Mouse (Mus musculus) CH12.LX (cell line): ENCODE results near the gene Xylt1. TPM values are rescaled to one million over a fixed set of nuclear protein-coding genes. Genes with fewer than 3 reads are reported as not detected.

Source experiments
- DNase-seq: peaks from one replicate; pipeline ENCODE4 v3.0.0-alpha.2; 2013; ENCODE audit errors: extremely low read depth
- H3K27ac ChIP-seq: 2 replicates; pipeline ENCODE4 v1.5.1; 2012; ENCODE audit warnings: low read depth, mild to moderate bottlenecking, control low read depth, moderate library complexity; ENCODE audit not compliant: insufficient read depth
- H3K27me3 ChIP-seq: replicated peaks from 2 replicates; pipeline ENCODE3; 2012; ENCODE audit warnings: inconsistent platforms
- H3K36me3 ChIP-seq, 2 experiments: replicated peaks in 1 of 2; 2 replicates each; pipeline versions ENCODE3 to v1.6.1; 2012; ENCODE audit warnings: inconsistent platforms in 1 of 2, low read length in 1 of 2, mild to moderate bottlenecking in 1 of 2, mixed read lengths in 1 of 2, moderate library complexity in 1 of 2; ENCODE audit not compliant: control insufficient read depth in 1 of 2, insufficient read depth in 1 of 2
- H3K4me1 ChIP-seq, 2 experiments: 2 replicates each; pipeline ENCODE4 v1.6.1; 2012; ENCODE audit warnings: inconsistent platforms in 1 of 2, moderate library complexity in 1 of 2; ENCODE audit not compliant: insufficient read depth in 2 of 2, control insufficient read depth in 1 of 2
- H3K4me2 ChIP-seq: 2 replicates; pipeline ENCODE4 v1.6.1; 2012; ENCODE audit warnings: low read depth, mild to moderate bottlenecking, control low read depth; ENCODE audit not compliant: poor library complexity, insufficient read depth, severe bottlenecking
- H3K4me3 ChIP-seq, 3 experiments: fragments of 150-350 bp in 1 of 3; sonication (generic) in 1 of 3; replicated peaks in 1 of 3; 2 replicates each; pipeline versions ENCODE3 to v1.5.1; 2011 to 2012; ENCODE audit warnings: low read depth in 2 of 3, low read length in 2 of 3, mild to moderate bottlenecking in 2 of 3, moderate library complexity in 2 of 3, control low read depth in 1 of 3, improper control_type of control experiment in 1 of 3, inconsistent platforms in 1 of 3, mixed read lengths in 1 of 3; ENCODE audit not compliant: poor library complexity in 1 of 3
- H3K79me2 ChIP-seq: replicated peaks from 2 replicates; pipeline ENCODE4 v1.6.1; 2012; ENCODE audit warnings: mild to moderate bottlenecking, moderate library complexity; ENCODE audit not compliant: control insufficient read depth, poor library complexity, insufficient read depth, severe bottlenecking; ENCODE audit errors: extremely low read depth
- H3K9ac ChIP-seq: 2 replicates; pipeline ENCODE4 v1.6.1; 2012; ENCODE audit warnings: low read depth, mild to moderate bottlenecking, control low read depth, moderate library complexity; ENCODE audit not compliant: insufficient read depth
- H3K9me3 ChIP-seq: replicated peaks from 2 replicates; pipeline ENCODE3; 2012; ENCODE audit warnings: low read length, inconsistent platforms, mixed read lengths
- BHLHE40 ChIP-seq: IDR thresholded peaks from 2 replicates; pipeline ENCODE4 v1.6.1; 2011; ENCODE audit warnings: mild to moderate bottlenecking, low read depth, low read length, improper control_type of control experiment
- CHD1 ChIP-seq: IDR thresholded peaks from 2 replicates; pipeline ENCODE4 v1.6.1; 2012; ENCODE audit warnings: low read depth, low read length, improper control_type of control experiment, inconsistent platforms
- CHD2 ChIP-seq: IDR thresholded peaks from 2 replicates; pipeline ENCODE4 v1.6.1; 2011; ENCODE audit warnings: low read length, improper control_type of control experiment
- CTCF ChIP-seq, 2 experiments: IDR thresholded peaks in 1 of 2; conservative IDR thresholded peaks in 1 of 2; 2 replicates each; pipeline ENCODE4 v1.5.1; 2011 to 2012; ENCODE audit warnings: low read depth in 2 of 2, low read length in 2 of 2, improper control_type of control experiment in 1 of 2, inconsistent platforms in 1 of 2, mild to moderate bottlenecking in 1 of 2, moderate library complexity in 1 of 2
- E2F4 ChIP-seq: IDR thresholded peaks from 2 replicates; pipeline ENCODE4 v1.6.1; 2011; ENCODE audit warnings: low read depth, low read length, improper control_type of control experiment; ENCODE audit not compliant: insufficient replicate concordance
- ELF1 ChIP-seq: IDR thresholded peaks from 2 replicates; pipeline ENCODE4 v1.6.1; 2014; ENCODE audit warnings: low read depth, mild to moderate bottlenecking, inconsistent platforms, low read length, improper control_type of control experiment
- EP300 ChIP-seq: IDR thresholded peaks from 2 replicates; pipeline ENCODE4 v1.6.1; 2011; ENCODE audit warnings: low read length, improper control_type of control experiment
- ETS1 ChIP-seq: conservative IDR thresholded peaks from 2 replicates; pipeline ENCODE4 v1.6.1; 2012; ENCODE audit warnings: low read depth, mild to moderate bottlenecking, inconsistent platforms, low read length, improper control_type of control experiment, moderate library complexity
- IRF4 ChIP-seq: IDR thresholded peaks from 2 replicates; pipeline ENCODE4 v1.6.1; 2014; ENCODE audit warnings: low read depth, mild to moderate bottlenecking, inconsistent platforms, low read length, improper control_type of control experiment
- MAFK ChIP-seq: IDR thresholded peaks from 2 replicates; pipeline ENCODE4 v1.6.1; 2011; ENCODE audit warnings: low read length, improper control_type of control experiment; ENCODE audit not compliant: insufficient replicate concordance
- MXI1 ChIP-seq: IDR thresholded peaks from 2 replicates; pipeline ENCODE4 v1.6.1; 2011; ENCODE audit warnings: mild to moderate bottlenecking, low read depth, low read length, improper control_type of control experiment
- NELFE ChIP-seq: IDR thresholded peaks from 2 replicates; pipeline ENCODE4 v1.6.1; 2011; ENCODE audit warnings: low read depth, low read length, improper control_type of control experiment
- RAD21 ChIP-seq: IDR thresholded peaks from 2 replicates; pipeline ENCODE4 v1.6.1; 2011; ENCODE audit warnings: low read depth, mild to moderate bottlenecking, low read length, improper control_type of control experiment, moderate library complexity
- SMC3 ChIP-seq: IDR thresholded peaks from 2 replicates; pipeline ENCODE4 v1.6.1; 2011; ENCODE audit warnings: low read depth, low read length, improper control_type of control experiment
- TBP ChIP-seq: conservative IDR thresholded peaks from 2 replicates; pipeline ENCODE4 v1.6.1; 2011; ENCODE audit warnings: low read depth, low read length, improper control_type of control experiment
- TCF12 ChIP-seq: IDR thresholded peaks from 2 replicates; pipeline ENCODE4 v1.6.1; 2014; ENCODE audit warnings: low read depth, mild to moderate bottlenecking, inconsistent platforms, low read length, improper control_type of control experiment
- UBTF ChIP-seq: IDR thresholded peaks from 2 replicates; pipeline ENCODE4 v1.6.1; 2012; ENCODE audit warnings: low read depth, mild to moderate bottlenecking, inconsistent platforms, low read length, improper control_type of control experiment, moderate library complexity
- dilution Hi-C: fragments of 300-500 bp; cut with MboI; formaldehyde crosslinking; loops from 2 replicates; pipeline ENCODE4 v1.14.3; 2020; ENCODE audit warnings: low sequenced_read_pairs; ENCODE audit not compliant: extremely low pct_unique_long_range_greater_than_20kb, extremely low pct_ligation_motif_present
- in situ Hi-C: fragments of 300-500 bp; cut with MboI; formaldehyde crosslinking; loops from 3 replicates; pipeline ENCODE4 v1.14.3; 2019; ENCODE audit warnings: low sequenced_read_pairs, low pct_ligation_motif_present, low pct_unique_long_range_greater_than_20kb, mixed read lengths
- polyA plus RNA-seq: library from polyadenylated mRNA; unstranded; fragments of >175 nt; gene quantifications from 2 replicates; pipeline ENCODE4 v1.2.1, GENCODE M21; 2012; ENCODE audit warnings: low read depth; ENCODE audit not compliant: insufficient read length
- total RNA-seq, 2 experiments: library from RNA; depleted of rRNA; stranded (reverse); fragments of 300-350 nt in 1 of 2; fragments of >200 nt in 1 of 2; gene quantifications; 2 replicates each; pipeline ENCODE4 v1.2.3; 2012 to 2014

Gene Xylt1
- total and polyA plus RNA-seq, 3 experiments: 0.38 to 0.84 (median 0.38) TPM

GRCm38 (mm10) chr7:117375886-117376309 lies 4.9 kb upstream of the Xylt1 start:
- Histone ChIP-seq H3K9me3 (peaks cover 5% of the 10 kb centered on the region), H3K4me1 (peaks cover 0 to 50% of the 10 kb centered on the region in 2 experiments; a peak in 2 of 4 replicates), H3K27me3 (peaks cover 23% of the 10 kb centered on the region), H3K4me3 (no peak overlapping the region), H3K79me2 (no peaks in the 10 kb centered on the region), H3K27ac (no peak overlapping the region), H3K4me2 (peak overlapping the region; percentile 73; the same call in 1 of the 2 replicates), H3K9ac (no peak overlapping the region), H3K36me3 (no peaks in the 10 kb centered on the region)
- dilution Hi-C loops (no loop called here), in situ Hi-C loops (no loop called here)
- peak; percentile 80 for DNase-seq
- no peak for TF ChIP-seq NELFE
- TF ChIP-seq RAD21: peak; percentile 64
- peak; percentile 70 for TF ChIP-seq IRF4
- no peak for TF ChIP-seq E2F4
- TF ChIP-seq CHD2: no peak
- TF ChIP-seq BHLHE40: peak; percentile 67
- TF ChIP-seq CTCF (conservative IDR thresholded peaks at IDR 0.05 in 1 of 2, IDR thresholded peaks at IDR 0.05 in 1 of 2; ENCODE audit: low read depth in 2 of 2, low read length in 2 of 2): peak; percentile 73 to 84
- peak; percentile 57; the same call in 1 of the 2 replicates for TF ChIP-seq TCF12
- TF ChIP-seq SMC3: peak; percentile 70
- peak; percentile 56 for TF ChIP-seq ETS1
- no peak for TF ChIP-seq ELF1
- peak; percentile 80 for TF ChIP-seq EP300
- no peak for TF ChIP-seq CHD1

- no peak for TF ChIP-seq MAFK
- DNase-seq: no peak
- dilution Hi-C loops: no loop called here
- Histone ChIP-seq H3K36me3 (no peaks in the 10 kb centered on the region), H3K9ac (no peak overlapping the region), H3K4me3 (no peak overlapping the region), H3K9me3 (peaks cover 5% of the 10 kb centered on the region), H3K27me3 (peaks cover 32% of the 10 kb centered on the region), H3K79me2 (no peaks in the 10 kb centered on the region), H3K27ac (no peak overlapping the region), H3K4me2 (no peak overlapping the region), H3K4me1 (peaks cover 4 to 56% of the 10 kb centered on the region in 2 experiments; a peak in 3 of 4 replicates)
- in situ Hi-C loops: no loop called here
Measured at GRCm38 (mm10) chr7:117377138-117377537, 3.6 kb upstream of the Xylt1 start.

GRCm38 (mm10) chr7:117380036-117380417 lies 752 bp upstream of the Xylt1 start:
- Histone ChIP-seq H3K27me3 (peaks cover 41% of the 10 kb centered on the region), H3K4me3 (peak overlapping the region in 2 of 3 experiments; percentile 53 to 65), H3K79me2 (no peaks in the 10 kb centered on the region), H3K27ac (no peak overlapping the region), H3K4me2 (peak overlapping the region; percentile 81; the same call in 1 of the 2 replicates)
- DNase-seq: no peak
- in situ Hi-C loops: loop anchor here (5.0 to 10.0 kb wide), 2 partner anchors 175 to 232 kb away; no protein-coding TSS in a partner anchor
- TF ChIP-seq TBP (no peak), MXI1 (no peak), UBTF (no peak)
- TF ChIP-seq, all 38 proteins: peak for 0
- Histone ChIP-seq H3K9ac (no peak overlapping the region), H3K9me3 (no peaks in the 10 kb centered on the region), H3K4me1 (peaks cover 4 to 51% of the 10 kb centered on the region in 2 experiments; a peak in 3 of 4 replicates), H3K36me3 (no peaks in the 10 kb centered on the region)
- dilution Hi-C loops: no loop called here
